Mouse (Mus musculus): ENCODE measurements at regions not wholly inside any gene's neighbourhood (a gene's known extent, or its start where the extent isn't known, plus 50 kb on each side); places are given as distances from the start of the nearest gene placed in this dataset.
"Not testable (repeated sequence)": the region's sequence is repeated elsewhere in the genome, so short reads cannot be mapped to it uniquely, and the experiment has no call there.

DNA sequence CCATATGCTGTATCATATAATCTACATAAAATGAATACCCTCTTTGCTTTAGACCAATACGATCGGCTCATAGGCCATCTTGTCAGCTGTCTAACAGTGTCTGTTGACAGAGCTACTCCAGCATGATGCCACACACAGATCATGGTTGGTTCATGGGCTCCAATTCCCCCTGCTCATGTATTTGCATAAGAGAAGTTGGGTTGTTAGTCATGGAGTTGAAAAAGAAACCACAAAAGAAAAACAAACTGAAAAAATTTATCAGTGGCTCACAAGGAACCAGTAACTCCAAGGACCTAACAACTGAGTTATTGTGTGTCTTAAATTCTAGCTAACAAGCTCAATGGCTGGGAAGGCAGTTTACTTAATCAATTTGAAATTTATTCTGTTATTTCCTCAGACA is 176.1 kb upstream of the Arhgap18 start:
- DNase-seq (ENCODE audit: low read depth in 1 of 2, low spot score in 2 of 2), result no peak

DNA sequence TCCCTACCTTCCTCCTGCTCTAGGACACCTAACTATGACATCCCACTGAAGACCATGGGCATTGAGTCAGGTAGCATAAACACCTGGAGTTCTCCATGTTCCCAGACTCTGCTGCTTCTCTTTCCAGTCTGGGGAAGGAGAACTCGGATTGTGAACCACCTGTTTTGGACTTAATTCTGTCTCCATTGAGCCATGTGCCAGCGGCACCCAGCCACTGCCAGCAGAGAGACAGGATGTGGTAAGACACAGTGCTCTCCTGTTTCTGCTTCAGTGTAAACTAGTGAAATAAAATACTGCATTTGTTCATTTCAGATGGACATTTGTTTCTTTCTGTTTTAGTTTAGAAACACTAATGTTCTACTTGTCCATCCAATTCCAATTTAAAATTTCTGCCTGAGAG is 168.1 kb upstream of the Arhgap18 start:
- DNase-seq (ENCODE audit: low read depth in 1 of 2, low spot score in 2 of 2), result no peak

DNA sequence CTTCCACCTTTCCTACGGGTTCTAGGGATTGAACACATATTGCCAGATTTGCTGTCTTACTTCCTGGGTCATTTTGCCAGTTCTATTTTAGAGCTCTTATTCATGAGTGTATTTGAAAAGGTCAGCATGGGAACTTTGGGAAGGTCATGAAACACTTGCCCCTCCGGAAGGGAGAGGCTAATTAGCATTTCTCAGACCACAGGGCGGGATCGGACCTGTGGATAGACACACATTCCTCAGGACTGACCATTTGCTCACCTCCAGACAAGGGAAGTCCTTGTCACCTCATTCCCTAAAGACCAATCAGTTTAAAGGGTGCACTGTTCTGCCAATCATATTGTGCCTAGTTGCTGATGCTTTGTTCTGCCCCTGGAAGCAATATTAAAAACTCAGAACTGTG is 146.1 kb upstream of the Arhgap18 start:
- DNase-seq (ENCODE audit: low read depth in 1 of 2, low spot score in 2 of 2), result not testable (repeated sequence)

DNA sequence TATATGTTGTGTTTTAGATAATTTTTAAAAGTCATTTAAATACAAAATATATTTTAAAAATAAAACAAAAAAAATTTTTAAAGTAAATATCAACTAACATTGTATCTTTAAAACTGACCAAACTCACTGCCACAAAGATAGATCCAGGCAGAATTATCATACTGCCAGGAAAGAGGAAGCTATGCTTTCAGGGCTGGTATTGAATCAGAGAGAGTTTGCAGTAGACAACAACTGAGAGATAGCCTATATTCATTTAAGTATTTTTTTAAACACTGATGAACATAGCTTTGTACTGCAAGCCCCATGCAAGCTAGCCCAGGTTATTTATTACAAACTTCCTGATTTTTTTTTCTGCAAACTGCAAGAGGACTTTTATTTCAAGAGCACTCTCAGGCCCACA is 142.0 kb upstream of the Arhgap18 start:
- DNase-seq (ENCODE audit: low read depth in 1 of 2, low spot score in 2 of 2), result no peak

DNA sequence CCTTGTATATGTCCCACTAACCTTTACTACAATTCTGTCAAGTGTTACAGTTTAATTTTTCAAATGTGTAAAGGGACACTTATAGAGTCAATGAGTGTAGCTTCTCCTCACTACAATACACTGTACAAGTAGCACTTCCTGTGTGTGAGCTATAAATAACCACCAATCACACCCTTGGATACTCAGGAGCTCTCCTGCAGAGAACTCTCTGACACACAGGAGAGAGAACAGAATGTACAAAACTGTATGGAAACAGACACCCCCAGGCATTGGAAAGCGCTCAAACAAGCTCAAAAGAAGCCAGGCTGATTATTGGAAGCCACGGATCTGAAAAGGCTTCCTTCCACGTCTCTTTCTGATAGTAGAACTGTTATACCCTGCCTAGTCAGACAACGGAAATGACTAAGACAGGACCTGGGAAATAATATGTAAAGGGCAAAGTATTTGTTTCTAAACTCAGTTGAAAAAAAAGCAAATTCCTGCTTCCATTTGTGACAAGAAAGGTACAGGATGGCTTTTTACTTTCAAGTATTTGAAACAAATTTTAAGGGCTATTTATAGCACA is 122.9 kb upstream of the Arhgap18 start:
- no peak for DNase-seq (ENCODE audit: low read depth in 1 of 2, low spot score in 2 of 2)

DNA sequence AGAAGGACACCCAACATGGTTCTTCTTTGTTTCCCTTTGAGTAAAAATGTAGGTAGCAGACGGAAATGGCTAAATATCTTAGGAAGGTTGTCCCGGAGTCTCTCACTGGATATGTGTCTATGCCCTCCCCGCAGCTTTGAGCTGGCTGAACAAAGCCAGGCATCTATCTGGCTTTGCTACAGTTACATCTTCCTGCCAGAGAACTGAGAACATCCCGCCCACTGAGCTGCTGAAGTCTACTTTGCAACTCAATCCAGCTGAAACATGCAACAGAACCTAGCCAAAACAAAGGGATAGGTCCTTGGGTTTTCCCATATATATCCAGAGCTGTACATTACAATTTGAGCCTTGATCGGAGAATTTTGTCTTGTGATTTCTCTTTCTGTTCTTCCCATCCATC is 121.0 kb upstream of the Arhgap18 start:
- no peak for DNase-seq (ENCODE audit: low read depth in 1 of 2, low spot score in 2 of 2)

DNA sequence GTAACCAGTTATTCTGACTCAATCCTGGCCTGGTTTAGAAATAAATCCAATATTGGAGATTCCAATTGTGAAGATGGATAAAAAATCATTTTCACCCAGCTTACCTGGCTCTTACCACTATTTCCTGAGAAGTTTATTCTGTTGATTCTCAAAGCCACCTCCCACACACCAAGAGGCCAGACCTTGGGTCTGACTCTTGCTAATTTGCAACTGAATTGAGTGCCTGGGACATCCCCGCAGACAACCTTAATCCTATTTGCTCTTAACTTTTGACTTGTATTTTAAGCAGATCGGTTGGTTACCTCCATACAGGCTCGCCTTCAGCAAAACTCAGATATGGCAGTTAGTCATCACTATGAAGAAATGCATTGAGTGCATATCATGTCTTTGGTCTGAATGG is 115.8 kb upstream of the Arhgap18 start:
- no peak for DNase-seq (ENCODE audit: low read depth in 1 of 2, low spot score in 2 of 2)

DNA sequence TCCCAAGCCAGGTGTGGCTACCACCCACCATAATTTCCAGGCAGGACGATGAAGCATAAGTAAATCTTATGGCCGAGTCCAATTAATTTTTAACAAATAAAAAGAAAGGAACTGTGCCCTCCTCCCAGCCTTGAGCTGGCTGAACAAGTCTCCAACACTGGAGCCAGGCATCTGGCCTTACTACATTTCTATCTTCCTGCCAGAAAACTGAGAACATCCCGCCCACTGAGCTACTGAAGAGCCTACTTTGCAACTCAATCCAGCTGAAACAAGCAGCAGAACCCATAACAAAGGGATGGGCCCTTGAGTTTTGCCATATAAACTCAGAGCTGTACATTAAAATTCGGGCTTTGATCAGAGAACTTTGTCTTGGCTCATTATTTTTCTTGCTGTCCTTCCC is 115.2 kb upstream of the Arhgap18 start:
- DNase-seq (ENCODE audit: low read depth in 1 of 2, low spot score in 2 of 2), result no peak

DNA sequence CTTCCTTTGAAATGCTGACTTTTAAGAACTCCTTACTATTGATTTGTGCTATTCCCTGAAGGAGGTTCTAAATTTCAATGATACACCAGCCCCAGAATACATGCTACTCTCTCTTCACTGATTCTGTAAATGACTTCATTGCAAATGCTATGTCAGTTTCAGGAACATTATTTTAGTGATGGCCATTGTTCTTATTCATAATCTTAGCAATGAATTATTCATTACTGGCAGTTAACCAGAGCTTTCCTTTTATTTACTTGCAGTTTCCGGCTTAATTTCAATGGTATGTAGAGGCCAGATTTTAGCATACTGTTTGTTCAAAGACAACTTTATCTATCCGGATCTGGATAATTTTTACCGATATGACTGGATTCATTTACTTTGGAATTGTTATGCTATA is 114.1 kb upstream of the Arhgap18 start:
- no peak for DNase-seq (ENCODE audit: low read depth in 1 of 2, low spot score in 2 of 2)

DNA sequence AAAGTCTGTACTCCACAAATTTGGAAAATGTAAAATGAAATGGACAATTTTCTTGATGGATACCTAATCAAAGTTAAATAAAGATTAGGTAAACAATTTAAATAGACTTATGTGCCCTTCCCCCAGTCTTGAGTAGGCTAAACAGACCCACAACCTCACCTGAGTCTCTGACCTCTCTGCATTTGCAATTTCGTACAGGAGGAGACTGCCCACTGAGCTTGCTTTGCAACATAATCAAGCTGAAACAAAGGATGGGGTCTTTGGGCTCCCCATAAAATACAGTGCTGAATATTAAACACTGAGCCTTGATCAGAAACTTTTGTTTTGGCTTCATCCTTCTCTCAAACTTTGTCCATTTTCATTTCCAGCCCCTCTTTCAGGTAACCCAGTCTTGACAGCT is 100.1 kb upstream of the Arhgap18 start:
- DNase-seq (ENCODE audit: low read depth in 1 of 2, low spot score in 2 of 2), result no peak

DNA sequence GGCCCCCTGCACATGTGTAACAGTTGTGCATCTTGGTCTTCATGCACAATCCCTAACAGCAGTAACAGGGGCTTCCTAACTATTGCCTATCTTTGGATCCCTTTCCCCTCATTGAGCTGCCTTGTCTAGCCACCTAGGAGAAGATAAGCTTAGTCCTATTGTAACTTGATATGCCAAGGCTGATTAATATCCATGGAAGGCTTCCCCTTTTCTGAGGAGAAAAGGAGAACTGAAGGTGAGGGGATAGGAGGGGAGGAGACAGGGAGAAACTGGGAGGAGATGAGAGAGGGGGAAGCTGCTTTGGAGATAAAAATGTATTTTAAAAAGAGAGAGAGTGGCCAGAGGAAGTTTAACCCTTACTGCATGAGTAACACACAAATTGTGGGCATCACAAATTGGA is 89.0 kb upstream of the Arhgap18 start:
- no peak for DNase-seq (ENCODE audit: low read depth in 1 of 2, low spot score in 2 of 2)

DNA sequence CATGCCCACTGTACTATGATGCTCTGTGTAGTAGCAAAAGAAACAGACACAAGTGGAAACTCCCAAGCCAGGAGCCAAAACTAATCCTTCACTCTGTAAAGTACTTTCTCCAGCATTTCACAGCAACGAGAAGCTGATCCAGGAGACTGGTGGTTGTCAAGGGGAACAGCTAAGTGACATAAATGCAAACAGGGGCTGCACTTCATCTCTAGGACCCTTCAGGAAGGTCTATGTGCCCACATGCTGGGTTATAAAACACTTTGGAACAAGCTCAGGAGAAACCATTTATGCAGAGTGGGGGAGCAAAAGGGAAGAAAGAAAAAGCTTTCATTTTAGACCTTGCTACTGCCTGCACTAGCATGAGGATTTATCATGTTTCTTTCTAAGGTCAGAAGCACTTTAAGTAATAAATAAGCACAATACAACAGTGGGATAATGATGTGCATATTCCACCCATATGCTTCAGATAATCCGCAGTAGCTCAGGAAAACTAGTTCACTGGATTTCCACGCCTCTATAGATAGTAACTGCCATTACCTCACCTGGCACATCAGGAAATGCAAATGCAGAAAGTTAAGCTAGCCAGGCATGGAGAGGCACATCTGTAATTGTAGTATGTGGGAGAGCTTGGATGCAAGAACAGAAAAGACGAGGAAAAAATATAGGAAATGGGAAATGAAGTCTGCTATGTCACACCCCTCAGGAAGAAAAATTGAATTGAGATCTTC is 73.6 kb upstream of the Arhgap18 start:
- DNase-seq (ENCODE audit: low read depth in 1 of 2, low spot score in 2 of 2), result no peak

DNA sequence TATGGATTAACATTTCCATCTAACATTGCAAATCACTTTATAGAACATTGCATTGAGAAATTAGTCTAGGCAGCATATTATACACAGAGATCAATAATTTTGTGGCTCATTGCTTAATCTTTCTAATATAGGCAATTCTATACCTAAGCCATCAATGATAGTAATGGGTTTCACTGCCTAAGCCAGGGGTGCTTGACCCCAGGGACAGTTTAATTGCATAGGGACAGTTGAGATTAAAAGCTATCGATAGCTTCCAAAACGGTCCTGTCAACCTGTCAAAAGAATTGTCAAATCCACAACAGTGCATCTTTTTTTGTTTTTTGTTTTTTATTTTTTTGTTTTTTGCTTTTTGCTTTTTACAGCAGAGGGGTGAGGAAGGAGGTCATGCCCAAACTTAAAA is 58.5 kb upstream of the Arhgap18 start:
- DNase-seq (ENCODE audit: low read depth in 1 of 2, low spot score in 2 of 2), result no peak

DNA sequence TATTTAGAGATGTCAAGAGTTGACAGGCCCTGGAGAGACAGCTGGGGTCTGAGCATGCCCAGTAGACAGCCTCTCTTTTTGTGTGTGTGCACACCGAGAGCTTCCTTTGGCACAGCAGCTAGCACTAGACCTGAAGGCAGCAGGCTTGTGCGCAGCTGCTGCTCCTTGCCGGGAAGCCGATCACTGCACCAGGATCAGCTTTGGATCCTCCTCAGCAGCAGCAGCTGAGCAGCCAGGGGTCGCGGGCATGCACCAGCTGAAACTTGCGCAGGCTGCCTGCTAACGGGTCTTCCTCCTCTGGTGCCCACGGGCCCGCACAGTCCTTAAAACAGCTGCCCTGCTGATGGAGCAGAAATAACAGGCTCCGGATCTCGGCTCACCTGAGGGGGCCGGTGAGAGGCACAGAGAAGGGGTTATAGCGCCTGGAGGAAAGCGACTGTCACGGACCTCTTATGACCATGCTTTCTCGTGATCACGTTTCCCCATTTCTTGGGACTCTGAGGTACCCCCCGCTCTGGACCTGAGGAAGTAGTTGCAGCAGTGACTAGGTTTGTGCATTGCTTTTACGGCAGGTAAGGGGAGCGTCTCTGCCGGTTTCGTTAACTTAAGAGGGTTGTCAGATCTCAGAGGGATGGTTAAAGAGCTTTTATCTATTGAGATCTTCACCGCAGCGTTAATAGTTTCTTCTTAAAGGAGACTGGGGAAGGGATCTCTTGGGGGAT is 57.8 kb upstream of the Arhgap18 start:
- DNase-seq (ENCODE audit: low read depth in 1 of 2, low spot score in 2 of 2), result no peak

Measured in monocyte, adult 2 months (primary cell).